Mouse (Mus musculus): ENCODE measurements at regions not wholly inside any gene's neighbourhood (a gene's known extent, or its start where the extent isn't known, plus 50 kb on each side); places are given as distances from the start of the nearest gene placed in this dataset.

- no peak overlapping the region for H3K9ac ChIP-seq
- no peak for TF ChIP-seq CTCF (IDR thresholded peaks at IDR 0.05; ENCODE audit: low read depth)
- H3K4me1 ChIP-seq (ENCODE audit: insufficient read depth) = no peaks in the 10 kb centered on the region
- no peaks in the 10 kb centered on the region for H3K9me3 ChIP-seq (ENCODE audit: low read depth, low read length)
- DNase-seq (no peak), ATAC-seq (ENCODE audit: insufficient read depth) (no peak)
- H3K4me3 ChIP-seq (ENCODE audit: low read depth, low read length) = no peak overlapping the region
- no peak overlapping the region for H3K4me2 ChIP-seq
- no peaks in the 10 kb centered on the region for H3K36me3 ChIP-seq (ENCODE audit: insufficient read depth)
- WGBS = 78% methylated on average over 4 of the region's 4 CpGs
- no peak overlapping the region for H3K27ac ChIP-seq (ENCODE audit: low read depth)
- no peaks in the 10 kb centered on the region for H3K27me3 ChIP-seq (ENCODE audit: insufficient read depth, low read length)
Observed at GRCm38 (mm10) chr9:34143131-34143795, 342.4 kb upstream of the Kirrel3 start.

GRCm38 (mm10) chr9:34155240-34156019 is 330.3 kb upstream of the Kirrel3 start:
- 45% methylated on average over 11 of the region's 11 CpGs for WGBS
- H3K36me3 ChIP-seq (ENCODE audit: insufficient read depth) = no peaks in the 10 kb centered on the region
- ATAC-seq (ENCODE audit: insufficient read depth) = no peak

DNA sequence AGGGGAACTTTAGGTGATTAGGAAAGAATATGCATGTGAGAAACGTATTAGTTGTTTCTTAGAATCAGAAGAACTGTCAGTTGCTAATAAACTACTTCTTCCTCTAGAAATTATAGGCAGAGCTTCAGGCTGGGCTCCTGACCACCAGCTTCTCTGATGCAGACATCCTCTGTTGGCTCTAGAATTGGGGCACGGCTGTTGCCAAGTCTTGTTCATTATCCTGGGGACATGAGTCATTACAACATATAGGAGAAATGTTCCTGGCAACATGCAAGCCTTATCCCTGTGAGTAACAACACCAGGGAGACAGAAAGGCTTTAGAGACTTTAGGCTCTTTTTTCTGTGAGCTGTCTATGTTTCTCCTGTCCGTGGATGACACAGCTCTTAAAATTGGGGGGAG is 329.1 kb upstream of the Kirrel3 start:
- Histone ChIP-seq H3K4me2 (no peak overlapping the region), H3K9ac (no peak overlapping the region), H3K4me1 (ENCODE audit: insufficient read depth) (no peaks in the 10 kb centered on the region), H3K27ac (ENCODE audit: low read depth) (no peak overlapping the region), H3K36me3 (ENCODE audit: insufficient read depth) (no peaks in the 10 kb centered on the region), H3K9me3 (ENCODE audit: low read depth, low read length) (no peaks in the 10 kb centered on the region), H3K4me3 (ENCODE audit: low read depth, low read length) (no peak overlapping the region), H3K27me3 (ENCODE audit: insufficient read depth, low read length) (no peaks in the 10 kb centered on the region)
- 43% methylated on average over 3 of the region's 3 CpGs for WGBS
- no peak for ATAC-seq (ENCODE audit: insufficient read depth)
- no peak for DNase-seq
- no peak for TF ChIP-seq CTCF (IDR thresholded peaks at IDR 0.05; ENCODE audit: low read depth)

More at GRCm38 (mm10) chr9:34155240-34156019, 330.3 kb upstream of the Kirrel3 start:
- H3K27ac ChIP-seq (ENCODE audit: low read depth) = no peak overlapping the region
- no peak for TF ChIP-seq CTCF (IDR thresholded peaks at IDR 0.05; ENCODE audit: low read depth)
- H3K4me2 ChIP-seq = no peak overlapping the region
- H3K9ac ChIP-seq = no peak overlapping the region
- no peaks in the 10 kb centered on the region for H3K9me3 ChIP-seq (ENCODE audit: low read depth, low read length)
- H3K4me1 ChIP-seq (ENCODE audit: insufficient read depth) = no peaks in the 10 kb centered on the region
- no peaks in the 10 kb centered on the region for H3K27me3 ChIP-seq (ENCODE audit: insufficient read depth, low read length)
- H3K4me3 ChIP-seq (ENCODE audit: low read depth, low read length) = no peak overlapping the region
- DNase-seq = no peak

DNA sequence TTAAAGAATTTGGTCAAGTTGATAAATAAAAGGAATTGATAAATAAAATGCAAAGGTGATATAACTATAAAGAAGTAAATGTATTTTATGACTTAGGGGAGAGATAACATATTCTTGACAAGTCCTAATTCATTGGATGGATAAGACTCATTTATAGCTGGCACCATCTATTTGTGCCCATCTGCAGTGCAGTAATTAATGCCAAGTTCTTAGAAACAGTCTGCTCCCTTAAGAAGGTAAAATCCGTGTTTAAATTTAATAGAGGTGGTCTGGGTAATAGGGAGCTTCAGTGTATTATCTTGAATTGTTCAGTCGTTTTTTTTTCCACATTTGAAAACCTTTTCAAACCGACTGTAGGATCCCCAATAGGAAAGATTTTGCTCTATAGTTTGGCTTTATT is 324.6 kb upstream of the Kirrel3 start:
- Histone ChIP-seq H3K4me3 (ENCODE audit: low read depth, low read length) (no peak overlapping the region), H3K27me3 (ENCODE audit: insufficient read depth, low read length) (no peaks in the 10 kb centered on the region), H3K9me3 (ENCODE audit: low read depth, low read length) (no peaks in the 10 kb centered on the region), H3K4me2 (no peak overlapping the region), H3K9ac (no peak overlapping the region), H3K4me1 (ENCODE audit: insufficient read depth) (no peaks in the 10 kb centered on the region), H3K27ac (ENCODE audit: low read depth) (no peak overlapping the region), H3K36me3 (ENCODE audit: insufficient read depth) (no peaks in the 10 kb centered on the region)
- ATAC-seq (ENCODE audit: insufficient read depth) (no peak), DNase-seq (no peak)
- TF ChIP-seq CTCF (IDR thresholded peaks at IDR 0.05; ENCODE audit: low read depth) = no peak
- WGBS = 58% methylated on average over 3 of the region's 3 CpGs

- DNase-seq = no peak
- H3K4me3 ChIP-seq (ENCODE audit: low read depth, low read length) = no peak overlapping the region
- TF ChIP-seq CTCF (IDR thresholded peaks at IDR 0.05; ENCODE audit: low read depth) = no peak
Observed at GRCm38 (mm10) chr9:34186314-34186713, 299.4 kb upstream of the Kirrel3 start.

GRCm38 (mm10) chr9:34192542-34192941 is 293.2 kb upstream of the Kirrel3 start:
- no peak overlapping the region for H3K27ac ChIP-seq (ENCODE audit: low read depth)
- H3K4me3 ChIP-seq (ENCODE audit: low read depth, low read length) = no peak overlapping the region
- DNase-seq = no peak
- TF ChIP-seq CTCF (IDR thresholded peaks at IDR 0.05; ENCODE audit: low read depth) = no peak
- H3K4me1 ChIP-seq (ENCODE audit: insufficient read depth) = no peaks in the 10 kb centered on the region
- no peak overlapping the region for H3K9ac ChIP-seq
- H3K27me3 ChIP-seq (ENCODE audit: insufficient read depth, low read length) = no peaks in the 10 kb centered on the region
- H3K36me3 ChIP-seq (ENCODE audit: insufficient read depth) = no peaks in the 10 kb centered on the region
- H3K9me3 ChIP-seq (ENCODE audit: low read depth, low read length) = no peaks in the 10 kb centered on the region
- no peak overlapping the region for H3K4me2 ChIP-seq
- ATAC-seq (ENCODE audit: insufficient read depth) = no peak

More at GRCm38 (mm10) chr9:34186314-34186713, 299.4 kb upstream of the Kirrel3 start:
- no peaks in the 10 kb centered on the region for H3K27me3 ChIP-seq (ENCODE audit: insufficient read depth, low read length)
- no peak overlapping the region for H3K9ac ChIP-seq
- H3K36me3 ChIP-seq (ENCODE audit: insufficient read depth) = no peaks in the 10 kb centered on the region
- WGBS = 70% methylated on average over 4 of the region's 4 CpGs
- no peaks in the 10 kb centered on the region for H3K4me1 ChIP-seq (ENCODE audit: insufficient read depth)
- H3K9me3 ChIP-seq (ENCODE audit: low read depth, low read length) = no peaks in the 10 kb centered on the region
- no peak overlapping the region for H3K4me2 ChIP-seq
- H3K27ac ChIP-seq (ENCODE audit: low read depth) = no peak overlapping the region
- no peak for ATAC-seq (ENCODE audit: insufficient read depth)

GRCm38 (mm10) chr9:34202122-34202941 is 283.4 kb upstream of the Kirrel3 start:
- no peak overlapping the region for H3K4me3 ChIP-seq (ENCODE audit: low read depth, low read length)
- no peaks in the 10 kb centered on the region for H3K9me3 ChIP-seq (ENCODE audit: low read depth, low read length)
- 42% methylated on average over 13 of the region's 13 CpGs for WGBS
- H3K4me1 ChIP-seq (ENCODE audit: insufficient read depth) = no peaks in the 10 kb centered on the region; the same call in 1 of the 2 replicates
- ATAC-seq (ENCODE audit: insufficient read depth) = no peak
- TF ChIP-seq CTCF (IDR thresholded peaks at IDR 0.05; ENCODE audit: low read depth) = no peak
- no peak overlapping the region for H3K9ac ChIP-seq
- no peaks in the 10 kb centered on the region for H3K36me3 ChIP-seq (ENCODE audit: insufficient read depth)
- DNase-seq = no peak
- no peak overlapping the region for H3K4me2 ChIP-seq
- H3K27me3 ChIP-seq (ENCODE audit: insufficient read depth, low read length) = no peaks in the 10 kb centered on the region
- no peak overlapping the region for H3K27ac ChIP-seq (ENCODE audit: low read depth)

Data from lung, embryonic 14.5 days (tissue).